Mouse (Mus musculus) G1E (cell line): ENCODE data around the gene Hnrnpdl. TPM values are rescaled to one million over a fixed set of nuclear protein-coding genes. Genes with fewer than 3 reads are reported as not detected.

Experiments
- ATAC-seq: 2 replicates; pipeline ENCODE4 v1.8.0; 2016; ENCODE audit warnings: mild to moderate bottlenecking; ENCODE audit not compliant: insufficient number of reproducible peaks, poor library complexity, low FRiP score, severe bottlenecking; ENCODE audit errors: extremely low read depth
- DNase-seq: peaks from one replicate; pipeline ENCODE4 v3.0.0; 2012; ENCODE audit warnings: low spot score
- H3K27me3 ChIP-seq: 2 replicates; pipeline ENCODE4 v1.6.1; 2012; ENCODE audit warnings: mild to moderate bottlenecking, low read length, inconsistent platforms; ENCODE audit not compliant: insufficient read depth
- H3K36me3 ChIP-seq: replicated peaks from 2 replicates; pipeline ENCODE3; 2012; ENCODE audit warnings: mild to moderate bottlenecking, inconsistent platforms
- H3K4me1 ChIP-seq: 2 replicates; pipeline ENCODE4 v1.6.1; 2012; ENCODE audit warnings: low read depth, low read length, inconsistent platforms, mixed read lengths; ENCODE audit not compliant: insufficient read depth
- H3K4me3 ChIP-seq: 2 replicates; pipeline ENCODE4 v1.5.1; 2012; ENCODE audit warnings: low read depth, mild to moderate bottlenecking, inconsistent platforms, low read length, moderate library complexity, mixed read lengths
- H3K9me3 ChIP-seq: replicated peaks from 2 replicates; pipeline ENCODE4 v1.6.1; 2012; ENCODE audit warnings: inconsistent platforms
- CTCF ChIP-seq: IDR thresholded peaks from 2 replicates; pipeline ENCODE4 v1.5.1; 2012; ENCODE audit warnings: low read depth, low read length, inconsistent platforms, mixed read lengths
- GATA1 ChIP-seq: IDR thresholded peaks from 2 replicates; pipeline ENCODE4 v1.6.1; 2012; ENCODE audit warnings: borderline replicate concordance, low read length, inconsistent platforms, mixed read lengths
- GATA2 ChIP-seq: IDR thresholded peaks from 2 replicates; pipeline ENCODE4 v1.6.1; 2012; ENCODE audit warnings: low read depth, low read length, inconsistent platforms, borderline replicate concordance
- POLR2AphosphoS5 ChIP-seq: IDR thresholded peaks from 2 replicates; pipeline ENCODE4 v1.6.1; 2012; ENCODE audit warnings: low read depth, low read length, inconsistent platforms; ENCODE audit not compliant: insufficient replicate concordance
- TAL1 ChIP-seq: conservative IDR thresholded peaks from 2 replicates; pipeline ENCODE4 v1.6.1; 2012; ENCODE audit warnings: low read depth, low read length, inconsistent platforms, mixed read lengths
- polyA plus RNA-seq: library from polyadenylated mRNA; stranded (reverse); fragments of >175 nt; gene quantifications from 2 replicates; pipeline ENCODE4 v1.2.3, GENCODE M21; 2012
- total RNA-seq, 2 experiments: library from RNA; stranded (forward) in 1 of 2; stranded (reverse) in 1 of 2; fragments of 200-1000 nt in 1 of 2; fragments of >200 nt in 1 of 2; fragmentation: Nextera tagmentation in 1 of 2; gene quantifications; 2 replicates each; pipeline ENCODE4 v1.2.3; 2014 to 2017

Gene Hnrnpdl
- total and polyA plus RNA-seq, 3 experiments: 150 to 340 (median 157) TPM

GRCm38 (mm10) chr5:100043361-100043760 lies 3.9 kb upstream of the Hnrnpdl start:
- Histone ChIP-seq H3K4me1 (peaks cover 46% of the 10 kb centered on the region), H3K4me3 (no peak overlapping the region), H3K36me3 (peaks cover 66% of the 10 kb centered on the region)

GRCm38 (mm10) chr5:100042467-100042866 lies 3.0 kb upstream of the Hnrnpdl start:
- Histone ChIP-seq H3K9me3 (no peaks in the 10 kb centered on the region), H3K4me3 (no peak overlapping the region), H3K4me1 (peaks cover 45% of the 10 kb centered on the region), H3K27me3 (no peaks in the 10 kb centered on the region), H3K36me3 (peaks cover 59% of the 10 kb centered on the region)
- TF ChIP-seq TAL1: no peak
- no peak for TF ChIP-seq POLR2AphosphoS5
- no peak for ATAC-seq
- no peak for DNase-seq

More at GRCm38 (mm10) chr5:100043361-100043760, 3.9 kb upstream of the Hnrnpdl start:
- DNase-seq (no peak), ATAC-seq (no peak)
- TF ChIP-seq CTCF (no peak), POLR2AphosphoS5 (no peak), TAL1 (no peak), GATA1 (no peak), GATA2 (no peak)
- Histone ChIP-seq H3K27me3 (no peaks in the 10 kb centered on the region), H3K9me3 (no peaks in the 10 kb centered on the region)

- no peak for TF ChIP-seq TAL1
- no peak for TF ChIP-seq GATA1
- no peak for TF ChIP-seq CTCF
- TF ChIP-seq POLR2AphosphoS5: no peak
- TF ChIP-seq GATA2: no peak
- no peak for DNase-seq
- no peak for ATAC-seq
- Histone ChIP-seq H3K36me3 (peaks cover 58% of the 10 kb centered on the region), H3K4me3 (no peak overlapping the region; the same call in 1 of the 2 replicates), H3K9me3 (no peaks in the 10 kb centered on the region), H3K4me1 (peaks cover 42% of the 10 kb centered on the region), H3K27me3 (no peaks in the 10 kb centered on the region)
Measured at GRCm38 (mm10) chr5:100041272-100041671, 1.8 kb upstream of the Hnrnpdl start.

GRCm38 (mm10) chr5:100040281-100040784 lies 869 bp upstream of the Hnrnpdl start:
- ATAC-seq (no peak), DNase-seq (peak; percentile 34)
- TF ChIP-seq POLR2AphosphoS5: no peak
- no peak for TF ChIP-seq TAL1
- no peak for TF ChIP-seq CTCF
- no peak for TF ChIP-seq GATA2
- no peak for TF ChIP-seq GATA1
- Histone ChIP-seq H3K27me3 (no peaks in the 10 kb centered on the region), H3K4me3 (peak overlapping the region; percentile 99), H3K4me1 (peaks cover 47% of the 10 kb centered on the region), H3K9me3 (no peaks in the 10 kb centered on the region), H3K36me3 (peaks cover 59% of the 10 kb centered on the region)

GRCm38 (mm10) chr5:100038714-100039601 lies 506 bp downstream of the Hnrnpdl start:
- DNase-seq: peak; percentile 90
- H3K36me3 ChIP-seq: peaks cover 58% of the 10 kb centered on the region
- peak overlapping the region; percentile 99 for H3K4me3 ChIP-seq
- H3K4me1 ChIP-seq: peaks cover 44% of the 10 kb centered on the region
- H3K27me3 ChIP-seq: no peaks in the 10 kb centered on the region
- no peaks in the 10 kb centered on the region for H3K9me3 ChIP-seq
- ATAC-seq: peak; percentile 37
- TF ChIP-seq CTCF (peak; percentile 63; the same call in 1 of the 2 replicates), GATA2 (no peak)

- DNase-seq (peak; percentile 74), ATAC-seq (0 out of 2 replicates have a peak, but pooled peaks have one; percentile 9)
- Histone ChIP-seq H3K27me3 (no peaks in the 10 kb centered on the region), H3K4me1 (peaks cover 38% of the 10 kb centered on the region), H3K4me3 (peak overlapping the region; percentile 99), H3K36me3 (peaks cover 57% of the 10 kb centered on the region), H3K9me3 (no peaks in the 10 kb centered on the region)
- TF ChIP-seq GATA2: no peak
- no peak for TF ChIP-seq TAL1
- no peak; the same call in 1 of the 2 replicates for TF ChIP-seq POLR2AphosphoS5
- TF ChIP-seq GATA1: no peak
- no peak for TF ChIP-seq CTCF
Measured at GRCm38 (mm10) chr5:100037965-100038713, 1.3 kb downstream of the Hnrnpdl start.
